Comparison of ENCODE assay signal across 21 mouse cellular contexts in the genomic region with DNA sequence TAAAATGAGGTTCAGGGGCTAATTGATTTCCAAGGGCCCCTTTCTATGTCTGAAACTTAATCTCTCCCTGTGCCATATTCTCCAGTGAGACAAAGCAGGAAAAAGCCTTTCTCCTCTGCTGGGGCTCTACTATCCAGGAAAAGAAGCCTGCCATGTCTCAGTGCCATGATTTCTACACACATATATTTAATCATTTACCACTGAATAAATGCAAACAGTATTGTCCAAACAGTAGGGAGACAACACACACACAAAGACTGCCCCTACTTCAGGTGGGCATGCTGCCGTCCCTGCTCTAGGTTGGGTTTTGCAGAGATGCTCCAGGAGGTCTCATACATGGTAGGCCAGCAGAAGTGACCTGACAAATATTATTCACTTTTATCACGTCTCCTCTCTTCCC. TPM values are rescaled to one million over a fixed set of nuclear protein-coding genes. Genes with fewer than 3 reads are reported as not detected.
"Had no signal": no experiment of that assay in that cellular context is flagged by ENCODE, and none has a peak within 500 bp of the region (broad histone marks: within the 10 kb centered on the region; RNA-seq: fewer than 3 reads in every experiment).

No protein-coding gene starts in this region.

- ATAC-seq: lung, postnatal 0 days; midbrain, embryonic 13.5 days had no signal

- H3K27me3 ChIP-seq: lung, embryonic 15.5 days; midbrain, embryonic 13.5 days; neural tube, embryonic 12.5 days; stomach, embryonic 15.5 days had no signal

- H3K4me1 ChIP-seq: lung, embryonic 15.5 days; megakaryocyte, embryonic 14.5 days; neural tube, embryonic 12.5 days; stomach, embryonic 15.5 days had no signal

- H3K9ac ChIP-seq: liver, embryonic 14.5 days; lung, embryonic 15.5 days; midbrain, embryonic 13.5 days; neural tube, embryonic 12.5 days; stomach, embryonic 15.5 days had no signal

- H3K27ac ChIP-seq: liver, embryonic 14.5 days; lung, embryonic 15.5 days; macrophage; midbrain, embryonic 13.5 days; neural tube, embryonic 12.5 days; stomach, embryonic 15.5 days; stomach, postnatal 0 days had no signal

- H3K4me3 ChIP-seq: lung, embryonic 15.5 days; megakaryocyte, embryonic 14.5 days; midbrain, embryonic 13.5 days; neural tube, embryonic 12.5 days; stomach, embryonic 15.5 days had no signal

- H3K9me3 ChIP-seq: lung, embryonic 15.5 days; megakaryocyte, embryonic 14.5 days; midbrain, embryonic 13.5 days; neural tube, embryonic 12.5 days; stomach, embryonic 15.5 days had no signal

- H3K4me2 ChIP-seq: liver, embryonic 11.5 days; lung, embryonic 15.5 days; midbrain, embryonic 11.5 days; midbrain, embryonic 13.5 days; neural tube, embryonic 12.5 days; stomach, embryonic 15.5 days had no signal

- H3K36me3 ChIP-seq: lung, embryonic 15.5 days; midbrain, embryonic 13.5 days; neural tube, embryonic 12.5 days; stomach, embryonic 15.5 days had no signal

- DNase-seq: lung, adult 2 months; lung, postnatal 14 days; lung, postnatal 36 days; right cerebral cortex, postnatal 14 days; thymus, adult 2 months; thymus, postnatal 25 days; thymus, postnatal 4 days had no signal

RNA-seq across cellular contexts. Expression of a gene that starts 53.0 kb away (rescaled TPM):
- total RNA-seq: megakaryocyte progenitor cell, adult 5-6 weeks; monocyte, adult 5-6 weeks; neutrophil, adult 5-6 weeks had no signal
